Mouse (Mus musculus) thymus, postnatal 36 days (tissue): ENCODE measurements around the gene Olfr1054.
"Not testable (repeated sequence)": the region's sequence is repeated elsewhere in the genome, so short reads cannot be mapped to it uniquely, and the experiment has no call there.

Experiments
- DNase-seq, 2 experiments: peaks; one replicate each; pipeline ENCODE4 v3.0.0; 2022; ENCODE audit warnings: mixed read lengths in 2 of 2

Olfr1054 gene

GRCm38 (mm10) chr2:86335333-86335732 lies at the start of gene Olfr1054:
Gene Olfr1054, minus strand, starts transcription at chr2:86335433.
- no peak for DNase-seq

GRCm38 (mm10) chr2:86378293-86378692 lies 43.1 kb upstream of the Olfr1054 start, which contains the start of gene Olfr1057:
Gene Olfr1057, minus strand, starts transcription at chr2:86378393.
- no peak for DNase-seq

GRCm38 (mm10) chr2:86366342-86366741 lies 31.1 kb upstream of the Olfr1054 start:
- DNase-seq: not testable (repeated sequence)

DNA sequence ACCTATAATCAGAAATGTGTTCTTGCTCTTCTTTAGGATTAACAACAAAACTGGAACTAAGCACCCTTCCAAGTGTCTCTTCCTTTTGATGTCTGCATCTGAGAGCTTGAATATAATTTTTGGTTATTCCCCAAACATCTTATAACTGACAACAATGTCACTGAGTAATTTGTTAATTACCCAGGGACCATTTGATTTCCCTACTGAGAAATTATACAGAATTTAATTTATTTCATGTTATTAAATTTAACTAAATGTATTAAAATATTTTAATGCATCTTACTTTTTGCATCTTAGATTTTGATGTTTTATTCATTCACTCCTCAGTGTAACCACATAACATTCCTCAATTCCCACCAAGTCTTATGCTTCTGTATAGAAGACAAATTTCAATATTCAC lies 27.1 kb upstream of the Olfr1054 start, which contains the start of gene Olfr1056:
Gene Olfr1056, minus strand, starts transcription at position 101 of the 400 bp plus-strand sequence.
- DNase-seq: no peak

DNA sequence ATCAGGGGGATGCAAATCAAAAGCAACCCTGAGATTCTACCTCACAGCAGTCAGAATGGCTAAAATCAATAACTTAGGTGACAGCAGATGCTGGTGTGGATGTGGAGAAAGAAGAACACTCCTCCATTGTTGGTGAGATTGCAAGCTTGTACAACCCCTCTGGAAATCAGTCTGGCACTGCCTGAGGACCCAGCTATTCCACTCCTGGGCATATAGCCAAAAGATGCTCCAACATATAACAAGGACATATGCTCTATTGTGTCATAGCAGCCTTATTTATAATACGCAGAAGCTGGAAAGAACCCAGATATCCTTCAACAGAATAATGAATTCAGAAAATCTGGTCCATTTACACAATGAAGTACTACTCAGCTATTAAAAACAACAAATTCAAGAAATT lies 16.5 kb upstream of the Olfr1054 start:
- DNase-seq: not testable (repeated sequence)

DNA sequence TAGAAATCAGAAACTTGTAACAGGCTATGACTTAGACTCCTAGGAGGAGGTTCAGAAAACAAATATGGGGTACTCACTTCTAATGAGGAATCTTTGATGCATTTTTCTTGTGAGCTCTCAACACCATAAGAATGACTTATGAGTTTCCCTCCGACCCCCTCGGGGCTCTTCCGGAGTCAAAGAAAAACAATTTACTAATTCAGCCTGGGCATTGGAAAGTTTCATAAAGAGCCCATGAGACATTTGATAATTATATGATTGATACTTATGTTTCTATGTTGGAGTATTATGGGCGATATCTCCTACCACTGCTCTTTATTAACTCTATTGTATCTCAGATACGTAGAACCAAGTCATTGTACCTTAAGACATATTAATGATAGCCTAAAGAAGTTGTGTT lies 15.0 kb upstream of the Olfr1054 start, which contains the start of gene Olfr1055:
Gene Olfr1055, minus strand, starts transcription at position 101 of the 400 bp plus-strand sequence.
- DNase-seq: no peak

- DNase-seq: no peak
Observed at GRCm38 (mm10) chr2:86315184-86315583, 20.0 kb downstream of the Olfr1054 start, which contains the start of gene Olfr1053. Gene Olfr1053, minus strand, starts transcription at chr2:86315284.

GRCm38 (mm10) chr2:86292155-86292554 lies 43.1 kb downstream of the Olfr1054 start, which contains the start of gene Olfr1052:
Gene Olfr1052, plus strand, starts transcription at chr2:86292455.
- DNase-seq: no peak
